Mouse (Mus musculus) ES-CJ7 (cell line): ENCODE data around the gene Cbln3.

Experiments
- DNase-seq: peaks from one replicate; pipeline ENCODE4 v3.0.0; 2011; ENCODE audit warnings: low read depth, low spot score

The Cbln3 gene

GRCm38 (mm10) chr14:55852646-55853551, 31.3 kb downstream of the Cbln3 start:
- DNase-seq, result peak; percentile 69

GRCm38 (mm10) chr14:55850885-55851284, 33.3 kb downstream of the Cbln3 start:
- DNase-seq, result peak; percentile 83

GRCm38 (mm10) chr14:55845506-55846294, 38.5 kb downstream of the Cbln3 start:
- DNase-seq, result no peak

- DNase-seq, result no peak
These were observed 41.4 kb downstream of the Cbln3 start for GRCm38 (mm10) chr14:55842794-55843193.

- DNase-seq, result peak; percentile 91
These were observed 43.3 kb downstream of the Cbln3 start for GRCm38 (mm10) chr14:55840853-55841366.

- peak; percentile 62 for DNase-seq
These were observed 45.5 kb downstream of the Cbln3 start for GRCm38 (mm10) chr14:55838740-55839139.

- DNase-seq, result no peak
These were observed 45.9 kb downstream of the Cbln3 start for GRCm38 (mm10) chr14:55838312-55838711.

- peak; percentile 90 for DNase-seq
These were observed 49.2 kb downstream of the Cbln3 start for GRCm38 (mm10) chr14:55834808-55835533.

- no peak for DNase-seq
These were observed 51.1 kb downstream of the Cbln3 start for GRCm38 (mm10) chr14:55833126-55833525.

GRCm38 (mm10) chr14:55830331-55830730, 53.9 kb downstream of the Cbln3 start:
- peak; percentile 61 for DNase-seq

GRCm38 (mm10) chr14:55829854-55830253, 54.3 kb downstream of the Cbln3 start:
- peak; percentile 64 for DNase-seq
